Mouse (Mus musculus) E14TG2a.4 (cell line): ENCODE measurements around the gene Taf11.
A peak's percentile ranks its signal among the peaks of the same experiment; 100 is the strongest.

Experiments used
- CTCF ChIP-seq: conservative IDR thresholded peaks from 2 replicates; pipeline ENCODE4 v1.5.1; 2014; ENCODE audit warnings: low read length
- NANOG ChIP-seq: IDR thresholded peaks from 2 replicates; pipeline ENCODE4 v1.6.1; 2014; ENCODE audit warnings: borderline replicate concordance, low read length, mixed read lengths
- POU5F1 ChIP-seq: IDR thresholded peaks from 2 replicates; pipeline ENCODE4 v1.6.1; 2014; ENCODE audit warnings: low read length, borderline replicate concordance

- TF ChIP-seq CTCF (peak; percentile 31; the same call in 1 of the 2 replicates), POU5F1 (no peak), NANOG (no peak)
These were observed 28.1 kb downstream of the Taf11 start for GRCm38 (mm10) chr17:27881518-27881917.
